Mouse (Mus musculus) kidney, adult 9 months (tissue): ENCODE data around the gene Tacr1.
"Not testable (repeated sequence)": the region's sequence is repeated elsewhere in the genome, so short reads cannot be mapped to it uniquely, and the experiment has no call there.

ENCODE experiments used
- DNase-seq: peaks from one replicate; pipeline ENCODE4 v3.0.0; 2022

Tacr1 gene

DNA sequence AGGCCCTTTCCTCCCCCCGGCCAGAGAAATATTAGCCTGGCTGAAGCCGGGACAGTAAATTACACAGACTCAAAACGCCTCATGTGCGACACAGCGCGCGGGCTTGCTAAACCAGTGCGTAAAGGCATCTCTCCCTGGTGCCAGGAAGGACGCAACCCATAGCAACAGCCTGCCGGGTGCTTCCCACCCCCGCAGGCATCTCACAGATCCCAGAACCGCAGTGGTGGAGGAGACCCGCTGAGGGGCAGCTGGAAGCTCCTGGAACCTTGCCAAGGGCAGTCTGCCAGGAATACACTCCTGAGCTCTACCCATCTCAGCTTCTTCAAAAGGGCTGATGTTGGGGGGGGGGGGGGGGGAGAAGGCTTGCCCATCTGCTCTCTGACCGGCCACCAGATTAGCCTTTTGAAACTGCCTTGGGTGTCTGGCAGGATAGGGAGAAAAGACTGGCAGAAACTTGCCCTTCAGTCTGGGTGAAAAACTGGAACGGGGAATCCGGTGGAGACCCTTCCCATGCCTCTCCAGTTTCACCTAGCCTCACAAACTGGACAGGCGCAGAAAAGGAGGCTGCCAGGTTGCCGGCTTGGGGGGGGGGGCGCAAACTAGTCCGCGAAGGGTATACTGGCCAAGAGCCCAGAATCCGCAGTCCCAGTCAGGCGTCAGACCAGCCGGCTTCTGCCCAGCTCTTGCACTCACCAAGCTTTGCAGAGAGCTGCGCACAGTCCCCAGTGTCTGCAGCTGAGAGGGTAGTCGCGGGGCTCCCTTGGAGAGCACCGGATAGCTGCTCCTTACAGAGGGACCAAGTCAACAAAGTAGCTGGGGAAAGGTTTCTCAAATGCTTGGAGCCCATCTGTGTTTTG is at the start of gene Tacr1:
TSS of gene Tacr1 (plus strand) at position 740 of the 857 bp plus-strand sequence.
- no peak for DNase-seq

DNA sequence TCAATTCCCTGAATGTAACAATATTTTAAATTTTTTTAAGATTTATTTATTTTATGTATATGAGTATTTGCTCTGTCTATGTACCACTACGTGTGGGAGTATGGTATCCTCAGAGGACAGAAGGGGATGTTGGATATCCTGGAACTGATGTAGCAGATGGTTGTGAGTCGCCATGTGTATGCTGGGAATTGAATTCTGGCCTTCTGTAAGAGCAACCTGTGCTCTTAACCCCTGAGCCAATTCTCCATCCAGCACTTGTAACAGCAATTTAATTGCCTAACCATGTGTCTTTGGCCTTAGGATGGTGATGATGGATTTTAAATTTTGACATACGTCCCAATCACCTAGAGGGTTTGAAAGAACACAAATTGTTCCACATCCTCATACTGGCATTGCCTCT is 26.0 kb upstream of the Tacr1 start:
- DNase-seq: no peak

DNA sequence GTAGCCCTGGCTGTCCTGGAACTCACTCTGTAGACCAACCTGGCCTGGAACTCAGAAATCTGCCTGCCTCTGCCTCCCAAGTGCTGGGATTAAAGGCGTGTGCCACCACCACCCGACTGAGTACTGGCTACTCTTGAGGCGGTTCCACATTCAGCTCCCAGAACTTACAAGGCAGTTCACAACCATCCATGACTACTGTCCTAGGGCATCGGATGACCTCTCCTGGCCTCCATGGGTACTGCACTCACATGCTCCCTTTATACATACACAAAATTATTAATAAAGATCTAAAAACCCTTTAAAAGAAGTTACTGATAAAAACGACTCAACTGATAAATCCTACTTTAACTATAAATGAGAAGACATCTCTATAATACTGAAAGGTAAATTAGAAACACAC is 18.6 kb upstream of the Tacr1 start:
- peak; percentile 1 for DNase-seq

DNA sequence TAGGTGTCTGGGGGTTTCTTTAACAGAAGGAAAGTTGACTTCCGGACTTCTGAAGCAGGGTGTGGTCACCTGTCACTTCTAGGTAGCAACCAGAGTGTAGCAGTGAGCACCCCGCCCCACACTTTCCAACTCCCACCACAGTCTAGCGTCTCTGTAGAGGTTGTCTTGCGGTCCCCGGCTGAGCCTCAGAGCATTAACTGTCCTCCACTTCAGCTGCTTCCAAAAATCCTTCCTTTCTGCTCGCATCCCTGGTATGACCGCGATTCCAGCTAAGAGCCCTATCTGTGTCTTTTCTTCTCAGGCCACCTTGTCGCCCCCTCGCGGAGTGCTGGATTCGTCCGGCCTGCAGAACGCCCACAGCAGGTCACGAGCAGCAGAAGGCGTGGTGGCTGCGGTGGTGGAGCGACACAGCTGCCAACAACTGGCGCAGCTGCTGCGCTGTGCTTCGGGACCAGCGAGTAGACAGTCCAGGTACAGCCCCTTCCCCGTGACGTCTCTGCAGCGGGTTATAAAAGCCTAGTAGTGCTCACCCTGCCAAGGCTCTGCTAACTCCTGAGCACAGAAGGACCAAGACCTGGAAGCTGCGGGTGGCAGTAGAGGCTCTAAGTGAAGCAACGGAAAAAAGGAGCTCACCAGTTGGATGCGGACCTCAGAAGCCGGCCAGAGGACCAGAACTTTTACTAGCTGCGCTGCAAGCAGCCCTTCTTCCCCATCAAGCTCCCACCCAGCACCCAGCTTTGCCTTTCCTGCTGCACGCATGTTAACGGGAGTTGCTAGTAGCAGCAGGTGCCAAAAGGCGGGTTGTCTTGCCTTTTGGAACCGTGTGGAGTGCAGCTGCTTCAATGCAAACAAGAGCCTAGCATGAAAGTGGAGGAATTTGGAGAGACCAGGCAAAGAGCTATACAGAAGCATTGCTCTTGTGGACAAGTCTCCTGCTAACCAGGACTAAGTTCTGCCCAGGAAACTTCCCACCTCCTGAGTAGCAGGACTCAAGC is 664 bp downstream of the Tacr1 start:
- no peak for DNase-seq

DNA sequence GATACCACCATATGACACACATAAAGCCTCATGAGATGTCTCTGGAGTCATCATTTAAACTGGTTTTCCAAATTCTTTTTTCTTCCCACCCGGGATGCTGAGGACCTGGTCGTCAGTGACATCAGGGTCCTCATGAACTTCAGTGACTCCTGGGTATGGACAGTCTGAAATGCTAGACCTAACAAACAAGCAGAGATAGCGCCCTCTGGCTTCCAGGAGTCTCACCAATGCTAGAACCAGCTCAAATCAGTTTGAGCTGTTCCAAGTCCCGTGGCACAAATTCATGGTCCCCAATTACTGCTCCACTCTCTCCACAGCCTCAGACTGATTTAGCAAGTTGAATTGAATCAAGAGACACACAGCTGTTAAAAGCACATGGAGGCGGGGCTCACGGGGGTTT is 16.2 kb downstream of the Tacr1 start:
- peak; percentile 9 for DNase-seq

DNA sequence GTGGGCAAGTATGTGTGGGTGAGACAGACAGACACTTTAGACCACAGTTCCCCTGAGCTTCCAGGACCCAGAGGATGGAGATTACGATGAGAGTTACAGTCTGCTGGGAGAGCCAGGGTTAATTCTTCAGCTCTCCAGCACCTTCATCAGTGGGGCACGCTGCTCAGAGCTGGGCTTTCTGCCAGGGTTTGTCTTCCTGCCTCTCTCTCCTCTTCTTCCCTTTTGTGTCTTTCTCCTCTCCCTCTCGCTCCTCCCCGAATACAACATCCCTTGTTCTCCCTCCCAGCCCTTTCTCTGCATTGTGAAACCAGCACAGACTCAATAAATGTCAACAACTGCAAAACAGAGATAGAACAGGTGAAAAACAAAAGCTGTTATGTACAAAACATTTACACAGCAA is 18.1 kb downstream of the Tacr1 start:
- no peak for DNase-seq

DNA sequence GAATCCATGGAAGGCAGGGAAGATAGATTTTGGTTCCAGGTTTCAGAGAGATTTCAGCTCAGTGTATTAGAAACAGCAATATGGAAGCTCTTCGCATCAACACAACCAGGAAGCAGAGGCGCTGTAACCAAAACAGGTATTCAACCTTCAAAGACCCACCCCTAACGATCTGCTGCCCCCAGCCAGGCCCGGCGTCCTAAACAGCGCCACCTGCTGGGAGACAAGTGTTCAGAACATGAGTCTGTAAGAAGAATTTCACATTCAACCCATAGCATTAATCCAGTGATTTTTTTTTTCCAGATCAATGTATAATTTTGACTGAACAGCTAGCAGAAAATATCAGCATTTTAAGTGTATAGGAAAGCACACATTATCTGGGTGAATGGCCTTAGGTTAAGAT is 26.8 kb downstream of the Tacr1 start:
- DNase-seq: no peak

DNA sequence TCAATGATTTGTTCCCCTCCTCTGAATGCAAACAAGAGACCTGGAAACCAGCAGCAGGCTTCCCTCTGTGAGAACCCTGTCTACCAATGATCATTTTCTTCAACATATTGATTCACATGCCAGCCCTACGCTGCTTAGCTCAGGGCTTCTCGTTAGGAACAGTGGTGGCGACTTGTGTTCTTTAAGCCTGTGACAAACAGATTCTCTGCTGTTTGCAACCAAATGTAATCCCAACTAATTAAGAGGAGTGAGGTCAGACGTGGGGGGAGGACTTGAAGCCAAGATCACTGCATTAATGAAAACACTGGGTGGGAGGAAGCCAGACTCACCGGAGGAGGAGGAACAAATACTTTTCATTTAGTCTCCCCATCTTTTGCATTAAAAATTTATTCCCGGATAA is 27.6 kb downstream of the Tacr1 start:
- no peak for DNase-seq

DNA sequence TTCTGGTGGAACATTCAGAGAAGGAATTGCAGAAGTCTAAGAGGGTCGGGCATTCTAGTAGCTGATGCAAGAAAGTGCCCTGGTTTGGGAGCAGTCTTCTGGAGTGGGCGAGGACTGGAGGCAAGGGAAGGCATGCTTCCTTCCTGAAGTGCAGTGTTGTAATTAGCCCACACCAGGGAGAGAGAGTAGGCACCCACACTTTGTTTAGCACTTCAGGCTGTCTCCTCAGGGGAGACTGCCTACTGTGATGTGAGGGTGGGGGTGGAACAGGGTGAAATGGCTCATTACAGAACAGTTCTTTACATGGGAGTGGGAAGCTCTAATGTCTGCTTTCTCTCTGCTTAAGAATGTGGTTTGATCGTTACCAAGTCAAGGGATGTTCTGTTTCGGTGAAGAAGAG is 35.0 kb downstream of the Tacr1 start:
- no peak for DNase-seq

DNA sequence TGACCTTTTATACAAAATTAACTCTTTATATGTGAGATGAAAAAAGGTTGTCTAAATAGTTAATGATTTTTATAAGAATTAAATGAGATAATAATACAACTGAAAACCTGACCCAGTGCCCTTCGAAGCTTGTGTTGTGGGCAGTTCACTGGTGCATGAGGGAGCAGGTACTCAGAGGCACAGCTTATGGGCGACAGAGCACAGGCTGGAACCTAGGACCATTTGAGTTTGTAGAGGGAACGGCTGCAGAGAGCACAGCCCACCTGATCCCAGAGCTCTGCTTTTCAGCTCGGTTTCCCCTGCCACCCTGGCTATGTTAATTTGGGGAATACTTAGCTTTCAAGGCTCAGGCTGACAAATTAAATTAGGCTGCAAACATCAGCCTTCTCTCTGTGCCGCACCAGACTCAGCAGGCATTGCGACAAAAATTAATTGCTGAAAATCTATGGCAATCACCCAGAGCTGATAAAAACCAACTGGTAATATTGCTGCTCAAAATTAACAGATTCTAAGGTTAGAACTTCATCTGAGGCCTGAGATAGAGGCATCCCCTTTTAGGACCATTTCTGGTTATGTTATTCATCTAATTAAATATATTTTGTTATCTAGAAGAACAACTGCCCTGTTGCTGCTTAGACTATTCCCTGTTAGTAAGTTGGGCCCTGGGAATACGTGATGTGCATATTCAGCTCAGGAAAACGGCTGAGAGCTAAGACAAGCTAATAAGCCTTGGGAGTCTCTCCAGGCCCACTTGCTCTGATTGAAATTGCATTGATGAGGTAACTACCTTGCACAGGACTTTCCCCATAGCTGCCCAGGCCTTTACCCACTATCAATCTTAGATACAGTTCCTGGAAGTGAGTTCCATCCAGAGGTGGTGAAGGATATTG is 50.3 kb downstream of the Tacr1 start:
- DNase-seq: not testable (repeated sequence)

DNA sequence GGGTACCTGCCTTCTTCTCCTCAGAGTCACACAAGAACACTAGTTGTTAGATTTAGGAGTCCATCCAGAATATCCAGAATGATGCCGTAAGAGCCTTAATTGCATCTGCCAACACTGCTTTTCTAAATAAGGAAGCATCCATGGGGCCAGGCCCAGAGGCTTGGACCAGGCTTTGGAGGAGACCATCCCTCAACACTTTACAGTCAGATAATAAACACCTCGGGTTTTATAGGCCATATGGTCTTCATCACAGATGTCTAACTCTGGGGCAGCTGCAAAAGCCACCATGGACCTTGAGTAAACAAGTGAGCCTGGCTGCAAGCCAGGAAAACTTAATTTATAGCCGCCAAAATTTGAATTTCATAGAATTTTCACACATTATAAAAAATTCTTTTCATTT is 53.1 kb downstream of the Tacr1 start:
- no peak for DNase-seq

DNA sequence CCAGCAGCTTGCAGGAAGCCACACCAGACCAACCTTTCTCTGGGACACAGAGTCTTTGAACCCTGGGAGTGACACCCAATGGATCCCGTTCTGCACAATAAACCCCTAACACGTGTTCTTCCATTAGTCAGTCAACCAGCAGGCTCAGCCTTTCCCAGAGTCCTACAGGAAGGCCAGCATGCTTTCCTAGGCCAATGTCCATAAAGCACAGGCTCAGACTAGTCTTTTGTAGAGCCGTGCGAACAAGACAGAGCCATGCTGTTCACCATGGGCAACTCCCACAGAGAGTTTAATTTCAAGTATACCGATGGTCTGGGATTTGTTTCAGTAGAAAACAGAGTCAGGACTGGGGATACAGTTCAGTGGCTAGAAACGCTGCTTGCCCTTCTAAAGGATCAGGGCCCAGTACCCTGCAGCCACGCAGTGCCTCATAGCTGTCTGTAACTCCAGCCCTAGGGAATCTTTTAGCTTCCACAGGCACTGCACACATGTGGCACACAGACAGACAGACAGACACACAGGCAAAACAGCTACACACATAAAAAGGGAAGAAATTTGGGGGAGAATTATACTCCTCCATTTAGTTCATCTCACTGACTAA is 55.1 kb downstream of the Tacr1 start:
- no peak for DNase-seq

DNA sequence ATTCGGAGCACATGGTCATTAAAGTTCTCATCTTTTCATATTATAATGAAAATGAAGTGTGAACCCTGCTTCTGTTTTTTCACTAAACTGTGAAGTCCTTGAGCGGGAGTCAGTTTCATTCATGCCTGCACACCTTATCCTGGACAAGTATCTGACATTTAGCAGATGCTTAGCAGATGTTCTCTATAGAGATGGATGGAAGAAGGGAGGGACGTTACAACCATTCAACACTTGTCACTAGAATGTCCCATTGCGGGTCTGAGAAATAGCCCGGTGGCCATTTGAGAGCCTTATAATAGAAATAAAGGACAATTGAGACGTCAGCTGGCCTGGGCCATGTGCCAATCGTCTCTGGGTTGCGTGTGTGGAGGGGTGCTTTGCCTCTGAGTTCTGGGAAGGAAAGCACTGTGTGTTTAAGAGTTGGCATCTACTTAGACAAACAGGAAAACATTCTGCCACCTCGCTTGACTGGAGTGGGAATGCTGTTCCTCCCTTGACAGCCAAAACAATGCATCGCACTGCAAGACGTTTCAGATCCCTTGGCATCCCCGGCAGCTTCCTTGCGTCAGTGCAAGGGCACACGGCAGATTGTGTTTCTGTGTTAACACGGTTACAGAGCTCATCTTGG is 56.7 kb downstream of the Tacr1 start:
- DNase-seq: no peak

DNA sequence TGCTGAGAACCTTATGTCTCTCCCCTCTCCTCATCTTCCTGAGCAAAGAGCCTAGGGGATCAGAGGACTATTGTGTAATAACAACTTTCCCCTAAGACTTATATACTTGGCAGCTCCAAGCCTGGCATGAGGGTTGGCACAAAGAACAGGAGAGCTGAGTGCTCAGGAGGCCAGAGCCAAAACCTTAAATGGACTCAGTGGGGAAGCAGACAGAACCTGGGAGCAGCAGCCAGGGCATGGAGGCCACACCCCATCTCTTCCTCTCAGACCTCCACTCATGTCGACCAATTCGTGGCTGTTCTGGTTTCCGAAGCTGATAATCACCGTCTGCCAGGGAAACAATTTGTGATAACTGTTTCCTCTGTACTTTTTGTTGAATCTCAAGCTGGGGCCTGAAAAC is 61.0 kb downstream of the Tacr1 start:
- no peak for DNase-seq

DNA sequence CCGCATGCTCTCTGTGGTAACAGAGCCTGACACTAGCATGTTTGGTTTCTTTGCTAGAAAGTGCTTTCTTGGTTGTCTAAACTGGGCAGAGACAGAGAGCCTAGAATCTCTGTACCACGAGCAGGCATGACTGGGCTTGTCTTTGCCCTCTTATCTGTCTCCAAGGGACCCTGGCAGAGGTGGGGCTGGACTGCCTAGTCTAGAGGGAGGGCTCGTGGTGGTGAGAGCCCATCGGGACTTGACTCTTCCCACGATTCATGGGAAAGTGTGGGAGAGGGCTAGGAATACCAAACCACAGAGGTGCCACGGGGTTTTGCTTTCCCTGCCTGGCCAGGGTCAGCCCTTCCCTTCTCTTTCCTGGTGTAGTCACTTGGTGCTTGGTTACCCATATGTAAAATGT is 72.3 kb downstream of the Tacr1 start:
- DNase-seq: no peak

DNA sequence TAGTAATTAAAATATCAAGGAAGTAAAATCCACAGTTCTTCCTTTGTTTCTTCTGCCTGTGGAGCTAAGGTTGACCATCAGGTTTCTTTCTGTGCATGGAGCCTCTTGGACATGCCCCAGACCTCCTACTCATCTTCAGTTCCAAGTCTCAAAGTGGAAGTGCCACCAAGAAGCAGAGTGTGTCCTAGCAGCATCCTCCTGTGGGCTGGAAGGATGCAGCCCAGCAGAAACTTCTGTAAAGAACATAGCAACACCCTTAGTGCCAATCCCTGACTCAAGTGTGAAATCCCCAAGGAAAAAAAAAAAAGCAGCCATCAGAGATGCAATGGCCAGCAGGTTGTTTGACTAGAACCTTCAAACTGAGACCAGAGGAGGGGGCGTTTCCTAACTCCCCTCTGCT is 81.7 kb downstream of the Tacr1 start:
- DNase-seq: no peak

DNA sequence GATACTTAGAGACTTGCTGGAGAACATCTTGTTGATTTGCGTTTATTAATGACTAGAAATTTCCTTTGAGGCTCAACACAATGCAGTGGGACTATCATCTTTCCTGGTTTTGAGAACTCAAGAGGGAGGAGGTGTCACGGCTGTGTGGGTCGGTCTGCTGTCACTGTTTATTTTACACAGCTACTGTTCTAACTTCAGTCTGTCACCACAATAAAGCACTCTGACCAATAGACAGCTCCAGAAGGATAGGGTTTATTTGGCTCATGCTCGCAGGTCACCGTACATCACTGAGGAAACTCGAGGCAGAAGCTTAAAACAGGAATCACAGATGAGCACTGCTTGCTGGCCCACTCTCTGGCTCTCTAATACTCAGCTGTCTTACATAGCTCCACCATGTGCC is 92.3 kb downstream of the Tacr1 start:
- DNase-seq: no peak

DNA sequence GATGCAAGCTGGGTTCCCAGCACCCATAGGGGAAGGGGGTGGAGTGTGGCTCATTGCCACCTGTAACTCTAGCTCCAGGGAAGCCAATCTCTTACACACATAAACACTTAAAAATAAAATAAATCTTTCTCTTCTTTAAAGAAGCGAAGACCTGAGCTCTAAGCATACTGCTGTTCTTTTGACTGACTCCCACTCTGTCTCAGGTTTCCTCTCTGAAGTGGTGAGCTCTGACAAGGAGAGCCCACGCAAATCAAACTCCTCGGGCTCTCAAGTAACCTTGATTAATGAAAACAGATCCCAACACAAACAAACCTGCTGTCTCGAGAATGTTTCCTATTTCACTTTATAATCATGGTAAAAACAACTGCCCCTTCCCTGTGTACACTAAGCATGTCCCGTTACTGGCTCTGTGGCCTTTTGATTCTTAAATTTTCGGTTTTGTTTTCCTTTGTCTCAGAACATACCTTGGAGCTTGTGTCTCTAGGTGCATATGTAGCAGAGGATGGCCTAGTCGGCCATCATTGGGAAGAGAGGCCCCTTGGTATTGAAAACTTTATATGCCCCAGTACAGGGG is 108.8 kb downstream of the Tacr1 start:
- no peak for DNase-seq

DNA sequence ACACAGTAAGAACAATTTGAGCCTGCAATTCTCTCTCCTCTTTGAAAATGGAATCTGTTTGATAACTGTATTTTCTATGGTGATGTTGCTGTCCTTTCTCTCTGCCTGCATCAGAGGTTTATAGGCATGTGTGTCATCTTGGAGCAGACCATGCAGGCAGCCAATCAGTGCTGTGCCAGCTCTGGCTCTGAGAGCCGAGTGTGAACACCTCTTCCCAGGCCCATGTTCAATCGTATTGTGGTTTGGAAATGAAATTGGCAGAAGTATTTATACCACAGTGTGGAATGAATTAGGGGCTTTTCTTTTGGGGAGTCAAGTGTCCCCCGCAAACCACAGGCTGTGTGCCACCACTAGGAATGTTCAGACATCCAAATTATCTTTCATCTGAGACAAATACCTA is 117.5 kb downstream of the Tacr1 start:
- no peak for DNase-seq

DNA sequence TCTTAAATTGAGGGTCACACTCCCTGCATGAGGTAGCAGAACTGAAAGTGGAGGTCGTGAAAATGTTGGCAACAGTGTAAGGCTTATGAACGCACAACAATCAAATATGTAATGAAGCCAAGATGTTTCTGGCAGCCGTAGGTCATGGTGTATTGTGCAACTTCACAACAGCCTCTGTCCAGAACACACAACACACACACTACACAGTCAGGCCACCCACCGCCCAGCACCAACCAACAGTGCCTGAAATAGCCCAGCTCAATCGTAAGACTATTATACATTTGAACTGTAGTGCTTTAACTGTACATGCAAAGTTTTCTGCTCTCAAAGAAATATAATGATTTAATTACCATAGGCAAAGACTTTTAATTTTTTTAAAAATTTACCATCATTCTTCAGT is 120.4 kb downstream of the Tacr1 start:
- DNase-seq: no peak

DNA sequence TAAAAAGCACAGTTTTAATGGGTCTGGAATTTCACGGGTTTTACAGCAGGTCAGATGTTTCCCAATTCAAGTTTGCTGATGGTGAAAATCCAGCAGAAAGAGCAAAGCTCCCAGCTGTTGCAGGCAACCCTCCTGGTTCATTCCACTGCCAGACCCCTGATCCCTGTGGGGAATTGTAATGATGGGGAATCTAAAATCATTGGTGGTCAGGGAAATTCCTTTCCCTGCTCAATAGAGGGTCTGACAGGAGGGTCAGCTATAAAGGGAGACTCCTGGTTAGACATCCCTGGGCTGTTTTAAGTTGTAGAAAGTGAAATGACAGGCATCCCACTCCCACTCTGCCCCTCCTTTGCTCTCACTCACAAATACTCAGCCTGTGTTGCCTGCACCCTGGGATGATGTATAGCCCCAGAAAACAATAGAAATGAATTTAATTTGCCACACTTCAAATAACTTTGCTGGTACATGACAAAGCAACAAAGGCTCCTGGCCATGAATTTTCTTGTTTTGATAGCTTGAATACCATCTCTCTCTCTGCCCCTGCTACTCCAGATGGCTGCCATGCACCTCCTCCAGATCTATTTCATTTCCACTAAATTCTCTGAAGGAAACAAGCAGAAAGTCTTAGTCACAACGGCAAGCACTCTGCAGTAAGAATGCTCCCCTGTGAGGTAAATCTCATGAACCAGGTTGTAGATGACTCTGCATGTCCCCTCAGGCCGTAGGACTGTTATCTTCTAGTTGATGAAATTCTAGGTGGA is 123.2 kb downstream of the Tacr1 start:
- no peak for DNase-seq
